Mouse (Mus musculus) adrenal gland, adult 18-20 months (tissue): ENCODE measurements around the gene Prkar1a. TPM values are rescaled to one million over a fixed set of nuclear protein-coding genes. Genes with fewer than 3 reads are reported as not detected.
"Not testable (repeated sequence)": the region's sequence is repeated elsewhere in the genome, so short reads cannot be mapped to it uniquely, and the experiment has no call there.

Source experiments
- DNase-seq, 2 experiments: peaks; one replicate each; pipeline ENCODE4 v3.0.0; 2021 to 2022; ENCODE audit warnings: low spot score in 2 of 2
- total RNA-seq, 2 experiments: library from RNA; stranded (reverse); gene quantifications; 1 replicate in 1 of 2; 2 replicates in 1 of 2; pipeline ENCODE4 v1.2.3; 2021

Prkar1a gene
- total RNA-seq, 2 experiments from 2014 or later, result 376 to 457 TPM

DNA sequence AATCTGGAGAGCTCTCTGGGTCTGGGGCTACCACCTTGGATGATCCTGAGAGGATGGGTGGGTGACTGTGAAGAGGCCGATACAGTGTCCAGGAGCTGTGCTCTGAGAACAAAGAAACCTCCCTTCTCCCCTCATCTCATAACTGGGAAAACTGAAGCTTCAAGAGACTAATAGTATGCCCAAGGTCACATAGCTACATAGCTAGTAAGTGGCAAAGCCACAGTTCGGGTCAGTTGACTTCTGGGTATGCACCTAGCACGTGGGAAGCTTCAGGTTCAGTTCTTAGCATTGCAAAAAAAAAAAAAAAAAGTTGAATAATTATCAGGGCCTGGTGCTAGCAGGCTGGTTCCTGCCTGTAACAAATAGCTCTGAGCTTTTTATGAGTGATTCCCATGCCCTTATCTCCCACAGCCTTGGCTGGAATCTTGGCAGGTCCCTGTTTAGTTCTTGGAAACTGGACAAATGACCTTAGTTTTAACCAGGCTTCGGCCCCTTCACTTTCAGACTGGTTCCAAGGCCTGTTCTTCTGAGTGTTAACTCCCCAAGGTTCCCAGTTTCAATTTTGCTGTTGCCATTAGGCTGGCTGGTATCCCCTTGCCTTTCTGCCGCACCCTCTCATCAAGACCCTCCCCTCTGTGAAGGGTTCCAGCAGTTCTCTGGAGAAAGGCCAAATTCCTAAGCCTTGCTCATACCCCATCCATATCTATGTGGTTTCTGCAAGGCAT is 7.5 kb upstream of the Prkar1a start:
- DNase-seq, result peak in 1 of 2 experiments; percentile 56

DNA sequence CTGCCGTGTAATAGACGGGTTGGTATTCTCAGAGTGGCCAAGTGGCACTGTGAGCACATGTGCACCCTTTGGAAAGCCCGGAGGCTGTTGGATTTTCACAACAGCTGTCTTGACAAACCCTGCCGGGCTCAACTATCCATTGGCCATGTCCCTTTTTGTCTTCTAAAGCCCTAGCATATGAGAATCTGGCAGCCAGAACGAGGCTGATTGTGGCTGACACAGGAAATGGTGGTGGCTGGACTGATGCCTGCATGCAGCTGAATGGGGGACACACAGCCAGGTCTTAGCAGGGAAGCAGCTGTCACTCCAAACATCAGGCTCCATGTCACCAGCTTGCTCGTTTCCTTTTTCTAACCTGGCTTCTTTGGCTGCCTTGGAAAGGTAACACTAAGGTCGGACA is 695 bp upstream of the Prkar1a start:
- no peak for DNase-seq

DNA sequence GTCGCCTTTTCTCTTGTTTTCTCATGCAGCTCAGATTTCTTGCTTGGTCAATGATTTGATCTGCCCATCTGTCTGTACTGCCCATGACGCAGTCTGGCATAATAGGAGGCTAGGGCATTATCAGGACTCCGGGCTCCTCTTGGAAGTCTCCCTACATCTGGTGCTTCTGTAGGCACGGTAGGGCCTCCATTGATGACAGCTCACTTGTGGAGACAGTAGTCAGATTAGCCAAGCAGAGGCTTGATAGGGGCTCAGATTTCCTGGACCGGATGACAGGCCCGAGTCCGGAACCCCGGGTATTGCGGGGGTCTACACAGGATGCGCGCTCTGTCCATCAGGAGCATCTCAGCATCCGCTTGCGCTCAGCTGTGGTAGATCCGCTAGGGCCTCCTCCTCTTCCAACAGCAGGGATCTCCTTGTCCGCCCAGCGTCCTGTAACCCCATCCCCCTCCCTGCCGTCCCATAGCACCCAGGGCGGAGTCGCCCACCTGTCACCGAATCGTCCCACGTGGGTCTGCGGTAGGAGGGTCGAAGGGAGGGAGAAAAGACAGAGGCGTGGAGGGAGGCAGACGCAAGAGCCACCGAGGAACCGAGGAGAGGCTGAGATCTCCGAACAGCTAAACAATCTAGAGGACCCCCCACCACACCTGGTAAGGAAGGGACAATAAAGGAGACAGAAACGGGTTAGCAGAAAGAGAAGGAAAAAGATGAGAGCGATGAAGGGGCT is 933 bp downstream of the Prkar1a start:
- peak; percentile 65 to 71 for DNase-seq

DNA sequence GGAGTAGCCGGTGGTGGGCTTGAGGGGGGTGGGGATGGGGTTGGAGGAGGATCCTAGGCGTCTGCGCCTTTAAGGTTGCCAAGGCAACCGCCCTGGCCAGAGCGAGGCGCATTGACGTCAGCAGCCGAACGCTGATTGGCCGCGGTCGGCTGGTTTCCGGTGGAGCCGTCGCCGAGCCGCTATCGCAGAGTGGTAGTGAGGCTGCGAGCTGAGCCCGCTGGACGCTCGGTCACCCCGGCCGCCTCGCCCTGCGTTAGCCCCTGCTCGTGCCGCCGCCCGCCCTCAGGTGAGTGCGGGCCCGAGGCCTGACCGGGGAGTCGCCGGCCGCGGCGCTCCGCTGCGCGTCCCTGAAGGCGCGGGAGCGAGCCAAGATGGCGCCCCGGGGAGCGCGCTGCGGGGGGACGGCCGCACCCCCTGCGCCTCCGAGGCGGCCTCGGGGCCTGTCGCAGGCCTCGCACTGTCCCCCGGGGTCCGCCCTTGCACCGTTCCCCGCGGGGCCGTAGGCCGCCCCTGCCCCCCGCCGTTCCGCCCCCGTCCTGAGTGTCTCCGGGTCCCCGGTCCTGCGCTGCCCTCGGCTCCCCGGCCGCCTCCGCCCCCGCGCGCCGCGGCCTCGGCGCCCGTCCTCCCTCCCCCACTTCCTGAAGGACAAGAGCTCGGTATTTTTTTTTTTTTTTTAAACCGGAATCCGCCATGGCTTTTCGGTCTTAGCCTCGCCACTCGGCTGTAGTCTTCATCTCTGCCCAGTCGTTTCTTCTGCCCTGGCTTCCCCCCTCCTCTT is 1.8 kb downstream of the Prkar1a start:
- DNase-seq, result peak; percentile 89 to 92

- peak in 1 of 2 experiments; percentile 35 for DNase-seq
Measured at GRCm38 (mm10) chr11:109651566-109652024, 2.4 kb downstream of the Prkar1a start.

GRCm38 (mm10) chr11:109652505-109652904 is 3.3 kb downstream of the Prkar1a start:
- no peak for DNase-seq

DNA sequence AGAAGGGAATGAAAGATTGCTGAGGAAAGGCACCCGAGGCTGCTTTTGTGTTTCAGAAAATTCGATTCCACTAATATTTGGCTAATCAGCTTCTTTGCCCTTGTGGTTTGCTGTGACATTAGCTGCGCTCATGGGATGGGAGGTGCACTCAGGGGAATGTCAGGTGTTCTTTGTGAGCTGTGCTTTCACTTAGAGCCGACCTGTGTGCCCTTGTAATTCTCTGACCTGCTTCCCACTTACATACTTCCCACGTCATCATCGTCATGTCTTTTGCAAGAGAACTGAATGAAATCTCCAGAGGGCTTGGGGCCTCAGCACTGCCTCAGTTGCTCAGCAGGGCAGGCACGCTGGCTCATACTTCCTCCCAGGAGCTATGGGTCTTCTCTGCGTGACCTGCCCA is 4.0 kb downstream of the Prkar1a start:
- no peak for DNase-seq

- DNase-seq, result no peak
Measured at GRCm38 (mm10) chr11:109654581-109654980, 5.4 kb downstream of the Prkar1a start.

GRCm38 (mm10) chr11:109656232-109656631 is 7.0 kb downstream of the Prkar1a start:
- no peak for DNase-seq

GRCm38 (mm10) chr11:109660526-109660925 is 11.3 kb downstream of the Prkar1a start:
- not testable (repeated sequence) for DNase-seq

DNA sequence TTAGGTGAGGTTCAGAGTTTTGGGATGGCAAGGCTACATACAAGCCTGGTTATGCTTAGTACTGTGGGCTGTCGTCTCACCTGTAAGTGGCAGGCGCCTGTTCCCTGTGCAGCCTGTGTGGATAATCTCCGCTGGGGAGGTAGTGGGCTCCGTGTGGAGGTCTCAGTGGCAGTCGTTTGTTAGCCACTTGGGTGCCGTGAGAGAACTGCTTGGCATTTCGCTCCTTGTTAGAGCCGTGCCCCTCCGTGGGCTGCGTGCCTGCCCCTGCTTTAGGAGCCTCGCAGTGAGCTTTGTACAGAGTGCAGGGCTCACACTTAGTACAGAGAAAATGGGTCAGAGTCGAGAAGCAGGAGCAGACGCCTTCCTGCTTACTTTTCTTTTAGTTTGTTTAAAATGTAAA is 15.1 kb downstream of the Prkar1a start:
- DNase-seq, result no peak

GRCm38 (mm10) chr11:109665424-109665823 is 16.2 kb downstream of the Prkar1a start:
- DNase-seq, result no peak

- DNase-seq, result no peak
Measured at GRCm38 (mm10) chr11:109666411-109666810, 17.2 kb downstream of the Prkar1a start.

GRCm38 (mm10) chr11:109667371-109667770 is 18.2 kb downstream of the Prkar1a start:
- peak; percentile 38 to 41 for DNase-seq

DNA sequence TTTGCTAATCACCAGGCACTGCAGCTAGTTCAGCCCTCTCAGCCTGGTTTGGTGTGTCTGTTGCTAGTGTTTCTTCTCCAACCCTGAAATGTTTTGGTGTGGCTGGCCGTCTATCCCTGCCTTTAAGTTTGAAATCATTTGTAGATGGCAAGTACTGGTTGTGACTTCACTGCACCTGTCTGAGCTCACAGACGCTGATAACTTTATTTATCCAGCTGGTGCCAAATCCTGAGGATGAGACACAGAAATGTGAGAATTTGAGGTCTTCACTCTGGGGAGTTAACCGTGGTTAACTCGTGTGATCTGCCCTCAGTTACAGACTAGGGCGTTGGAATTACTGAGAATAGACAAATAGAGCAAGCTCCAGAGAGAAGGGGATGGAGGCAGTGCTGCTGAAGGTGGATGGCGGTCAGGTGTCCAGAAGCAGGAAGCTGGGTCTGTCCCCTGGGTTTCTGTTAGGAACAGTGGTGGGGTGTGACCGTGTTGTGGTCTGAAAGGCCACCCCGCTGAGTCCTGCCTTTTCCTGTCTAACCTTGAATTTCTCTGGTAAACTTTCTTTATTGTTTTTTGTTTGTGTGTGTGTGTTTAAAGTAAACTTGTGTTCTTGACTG is 19.0 kb downstream of the Prkar1a start:
- DNase-seq, result no peak

GRCm38 (mm10) chr11:109669149-109669708 is 20.0 kb downstream of the Prkar1a start:
- no peak for DNase-seq

DNA sequence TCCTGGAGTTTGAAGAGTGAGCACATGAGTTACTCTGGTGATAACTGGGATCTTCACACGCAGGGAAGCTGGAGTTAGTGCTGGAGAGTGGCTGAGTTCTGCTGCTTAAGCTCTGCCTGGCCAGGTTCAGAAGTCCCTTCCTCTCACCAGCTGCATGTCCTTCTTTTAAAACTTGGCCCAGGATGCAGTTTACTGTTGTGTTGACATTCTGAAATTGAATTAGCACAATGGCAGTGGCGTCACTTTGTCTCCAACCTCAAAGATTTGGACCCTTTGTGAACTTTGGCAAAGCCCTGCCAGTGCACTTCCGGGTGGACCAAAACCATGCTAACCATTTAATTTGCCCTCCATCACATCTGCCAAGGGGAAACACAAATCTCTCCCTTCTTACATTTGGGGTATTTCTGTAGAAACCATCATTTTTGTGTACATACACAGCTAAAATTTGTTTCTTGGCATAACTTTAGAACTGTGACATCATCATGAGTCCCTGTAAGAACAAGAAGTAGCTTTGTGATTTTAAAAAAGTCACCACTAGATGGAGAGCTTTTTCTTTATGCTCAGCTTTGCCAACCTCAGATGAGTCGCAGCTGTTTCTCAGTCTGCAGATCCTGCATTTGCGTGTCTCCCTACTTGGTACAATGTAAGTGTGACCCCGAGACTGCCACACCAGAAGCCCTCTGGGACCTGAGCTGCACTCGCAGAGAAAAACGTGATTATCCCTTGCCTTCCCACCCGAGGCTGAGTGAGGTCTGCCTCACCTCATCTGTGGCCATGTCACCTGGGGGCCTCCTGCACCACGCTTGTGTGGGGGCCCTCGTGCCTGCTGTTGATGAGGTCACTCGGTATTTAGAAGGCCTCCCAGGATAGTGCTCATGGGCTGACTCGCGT is 21.1 kb downstream of the Prkar1a start:
- no peak for DNase-seq

GRCm38 (mm10) chr11:109671136-109672020 is 22.2 kb downstream of the Prkar1a start:
- no peak for DNase-seq

- no peak for DNase-seq
Measured at GRCm38 (mm10) chr11:109672021-109672324, 22.8 kb downstream of the Prkar1a start.
